Mouse (Mus musculus): ENCODE measurements at regions not wholly inside any gene's neighbourhood (a gene's known extent, or its start where the extent isn't known, plus 50 kb on each side); places are given as distances from the start of the nearest gene placed in this dataset.
"Not testable (repeated sequence)": the region's sequence is repeated elsewhere in the genome, so short reads cannot be mapped to it uniquely, and the experiment has no call there.

DNA sequence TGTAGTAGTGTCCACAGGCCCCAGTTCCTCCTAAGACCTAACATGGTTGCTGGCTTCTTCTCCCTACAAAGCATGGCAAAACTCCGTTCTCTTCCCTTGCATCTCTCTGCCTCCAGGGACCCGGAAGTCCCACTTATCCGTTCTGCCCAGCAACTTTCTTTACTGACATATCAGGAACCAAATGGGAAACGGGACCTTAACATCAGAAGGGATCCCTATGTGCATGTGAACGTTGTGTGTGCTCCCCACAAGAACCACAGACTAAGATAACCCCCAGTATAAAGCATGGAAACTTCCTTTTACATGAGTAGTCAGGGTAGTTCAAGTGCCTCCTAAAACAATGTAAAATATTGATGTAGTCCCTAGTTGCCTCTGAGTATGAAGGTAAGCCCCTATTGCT is 61.6 kb downstream of the Zxdb start:
- no peak for DNase-seq

DNA sequence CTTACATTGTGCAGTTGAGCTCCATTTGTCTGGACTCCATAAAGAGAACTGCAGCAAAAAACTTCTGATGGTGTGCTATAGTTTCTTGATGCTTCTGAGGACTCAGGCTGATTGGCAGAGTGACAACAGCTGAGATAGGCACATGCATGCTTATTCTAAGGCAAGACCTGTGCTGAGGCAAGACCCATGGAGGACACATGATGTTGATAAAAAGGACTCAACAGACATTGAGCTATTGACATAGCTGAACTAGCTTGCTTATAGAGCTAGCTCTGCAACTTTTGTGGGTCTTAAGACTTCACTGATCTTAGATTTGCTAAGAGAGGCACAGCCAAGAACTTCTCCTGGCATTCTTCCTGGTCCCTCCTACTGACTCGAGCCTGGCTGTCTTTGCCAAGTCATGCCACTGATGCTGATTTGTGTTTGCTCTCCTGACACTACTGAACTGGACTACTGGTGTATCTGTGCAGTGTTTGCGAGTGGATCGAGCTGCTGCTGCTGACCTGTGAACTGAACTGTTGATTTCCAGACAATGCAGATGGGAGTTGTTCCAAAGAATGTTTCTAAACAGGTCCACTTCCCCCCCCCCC is 64.1 kb downstream of the Zxdb start:
- no peak for DNase-seq

DNA sequence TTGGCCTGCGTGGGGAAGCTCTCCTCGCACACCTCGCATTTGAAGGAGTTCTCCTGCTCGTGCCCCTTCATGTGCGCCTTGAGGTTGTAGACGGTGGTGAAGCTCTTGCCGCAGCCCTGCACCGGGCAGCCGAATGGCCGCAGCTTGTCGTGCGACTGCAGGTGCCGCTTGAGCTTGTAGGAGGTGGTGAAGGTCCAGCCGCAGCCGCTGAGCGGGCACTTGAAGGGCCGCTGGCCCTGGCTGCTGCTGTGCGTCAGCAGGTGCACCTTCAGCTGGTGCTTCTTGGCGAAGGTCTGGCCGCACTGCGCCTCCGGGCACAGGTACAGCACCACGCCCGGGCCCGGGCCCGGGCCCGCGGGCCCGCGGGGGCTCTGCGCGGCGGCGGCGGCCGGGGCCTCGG is 72.5 kb downstream of the Zxdb start:
- DNase-seq: not testable (repeated sequence)

DNA sequence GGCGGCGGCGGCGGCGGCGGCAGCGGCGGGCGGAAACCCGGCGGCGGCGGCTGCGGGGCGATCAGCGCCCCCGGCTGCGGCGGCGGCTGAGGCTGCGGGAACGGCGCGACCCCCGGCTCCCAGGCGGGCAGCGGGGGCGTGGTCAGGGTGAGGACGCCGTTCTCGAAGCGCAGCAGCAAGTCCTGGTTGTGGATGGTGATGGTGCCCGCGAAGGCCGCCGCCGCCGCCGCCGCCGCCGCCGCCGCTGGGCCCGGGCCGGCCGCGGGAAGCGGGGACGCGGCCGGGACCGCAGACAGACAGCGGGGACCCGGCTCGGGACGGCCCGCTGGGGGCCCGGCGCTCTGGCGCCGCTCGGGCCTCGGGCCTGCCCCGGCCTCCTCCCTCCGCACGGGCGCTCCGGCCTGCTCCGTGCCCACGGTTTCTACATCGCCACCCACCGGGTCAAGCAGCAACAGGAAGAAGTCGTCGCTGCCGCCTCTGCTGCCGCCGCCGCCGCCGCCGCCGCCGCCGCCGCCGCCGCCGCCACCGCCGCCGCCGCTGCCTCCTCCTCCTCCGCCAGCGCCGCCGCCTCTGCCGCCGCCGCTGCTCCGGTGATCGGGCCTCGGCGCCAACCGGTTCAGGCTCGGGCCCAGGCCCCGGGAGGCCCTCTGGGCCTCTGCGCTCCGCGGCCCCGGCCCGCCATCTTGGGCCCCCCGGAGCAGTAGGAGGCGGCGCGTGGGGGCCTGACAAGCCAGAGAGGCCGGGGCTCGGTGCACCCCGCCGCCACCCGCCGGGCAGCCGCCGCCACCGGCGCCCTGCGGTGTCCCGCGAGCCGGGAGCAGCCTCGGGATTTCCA is 73.2 kb downstream of the Zxdb start:
- not testable (repeated sequence) for DNase-seq

DNA sequence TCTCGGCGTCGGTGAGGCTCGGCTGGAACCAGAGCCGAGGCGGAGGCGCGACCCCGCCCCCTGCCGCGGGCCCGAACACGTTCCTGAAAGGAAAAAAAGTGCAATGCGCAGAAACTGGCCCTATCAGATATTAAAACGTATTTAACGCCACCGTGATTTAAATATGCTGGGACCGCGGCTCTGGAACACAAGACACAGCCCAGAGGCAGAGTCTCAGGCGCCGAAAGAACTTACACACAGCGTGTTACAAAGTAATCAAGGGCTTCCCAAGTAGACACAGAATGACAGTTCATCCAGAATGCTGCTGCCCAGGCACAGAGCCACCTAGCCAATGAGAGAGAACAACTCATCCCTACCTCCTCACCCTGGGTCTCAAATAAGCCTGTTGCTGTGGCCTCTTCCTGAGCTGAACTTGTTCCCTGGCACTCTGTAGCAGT is 73.8 kb downstream of the Zxdb start:
- DNase-seq: not testable (repeated sequence)

DNA sequence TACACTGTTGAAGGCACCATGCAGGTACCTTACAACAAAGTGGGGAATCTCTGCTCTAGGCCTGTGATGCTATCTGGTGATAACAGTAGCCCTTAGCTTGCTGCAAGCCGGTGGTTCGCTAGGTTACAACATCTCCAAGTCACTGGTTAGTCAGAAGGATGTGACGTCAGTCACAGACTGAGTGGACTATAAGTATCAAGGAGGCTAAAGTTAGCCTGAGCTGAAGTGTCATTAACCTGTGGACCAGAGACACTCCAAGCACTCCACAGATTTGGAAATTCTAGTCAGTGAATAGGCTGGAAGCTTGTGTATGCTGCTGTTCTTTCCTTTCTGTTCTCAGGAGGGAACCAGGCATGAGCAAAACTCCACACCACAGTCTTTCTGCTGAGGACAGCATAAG is 88.4 kb downstream of the Zxdb start:
- not testable (repeated sequence) for DNase-seq

DNA sequence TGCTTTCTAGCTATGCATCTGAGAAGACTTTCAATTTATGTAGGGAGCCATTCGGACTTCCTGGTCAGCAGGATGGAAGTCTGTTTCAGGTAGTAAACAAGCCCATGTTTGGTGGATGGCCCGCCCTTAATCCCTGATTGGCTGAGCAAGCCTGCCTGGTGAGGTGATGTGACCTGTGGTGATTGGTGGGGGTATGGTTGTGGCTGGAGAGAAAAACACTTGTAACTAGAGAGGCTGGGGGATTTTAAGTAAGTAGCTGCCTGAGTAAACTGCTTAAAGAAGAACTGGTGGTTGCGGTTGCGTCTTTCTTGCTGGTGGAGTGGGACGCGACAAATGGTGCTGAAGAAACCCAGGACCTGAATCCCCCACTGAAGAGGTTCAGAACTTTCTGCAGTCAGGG is 103.2 kb downstream of the Zxdb start:
- peak; percentile 1 for DNase-seq

DNA sequence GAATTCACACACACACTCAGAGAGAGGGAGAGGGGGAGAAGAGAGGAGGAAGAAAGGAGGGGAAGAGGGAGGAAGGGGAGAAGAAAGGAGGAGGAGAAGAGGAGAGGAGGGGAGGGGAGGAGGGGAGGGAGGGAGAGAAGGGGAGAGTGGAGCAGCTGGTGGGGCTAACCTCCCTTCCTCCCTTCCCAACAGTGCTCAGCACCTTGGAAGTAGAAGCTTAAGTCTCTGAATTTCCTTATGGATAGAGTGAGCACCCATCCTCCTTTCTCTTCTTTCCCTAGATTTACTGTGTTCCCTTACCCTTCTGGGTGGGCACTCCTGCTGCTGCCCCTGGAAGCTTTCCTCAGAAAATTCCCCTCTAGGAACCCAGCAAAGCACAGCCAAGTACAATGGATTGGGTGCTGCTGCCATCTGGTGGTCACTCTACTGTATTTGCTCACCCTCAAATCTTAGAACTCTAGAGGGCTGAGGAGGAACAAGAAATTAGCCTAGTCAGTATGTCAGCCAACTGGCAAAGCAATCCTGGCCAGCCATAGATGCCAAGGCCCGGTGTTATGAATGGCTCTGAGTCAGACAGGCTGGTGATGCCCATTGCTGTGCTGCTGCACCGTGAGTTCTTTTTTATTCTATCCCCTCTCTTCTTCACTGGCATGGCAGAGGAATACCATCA is 119.9 kb downstream of the Zxdb start:
- not testable (repeated sequence) for DNase-seq

DNA sequence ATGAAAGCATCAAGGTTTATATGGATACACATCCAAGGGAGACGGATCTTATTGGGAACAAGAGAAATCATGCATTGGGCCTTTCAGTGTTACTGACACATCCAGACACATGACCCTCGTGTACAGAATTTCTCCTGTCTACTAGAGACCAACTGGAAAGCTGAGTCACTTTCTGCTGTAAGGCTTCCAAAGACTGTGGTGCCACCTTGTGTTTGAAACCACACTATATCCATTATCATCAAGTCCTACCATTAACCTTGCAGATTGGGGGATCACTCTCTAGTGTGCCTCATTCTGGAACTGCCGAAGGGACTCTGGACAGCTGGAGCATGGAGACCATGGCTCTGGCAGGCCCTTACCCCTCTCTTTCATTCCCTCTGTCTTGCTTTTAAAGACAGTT is 125.2 kb downstream of the Zxdb start:
- not testable (repeated sequence) for DNase-seq

DNA sequence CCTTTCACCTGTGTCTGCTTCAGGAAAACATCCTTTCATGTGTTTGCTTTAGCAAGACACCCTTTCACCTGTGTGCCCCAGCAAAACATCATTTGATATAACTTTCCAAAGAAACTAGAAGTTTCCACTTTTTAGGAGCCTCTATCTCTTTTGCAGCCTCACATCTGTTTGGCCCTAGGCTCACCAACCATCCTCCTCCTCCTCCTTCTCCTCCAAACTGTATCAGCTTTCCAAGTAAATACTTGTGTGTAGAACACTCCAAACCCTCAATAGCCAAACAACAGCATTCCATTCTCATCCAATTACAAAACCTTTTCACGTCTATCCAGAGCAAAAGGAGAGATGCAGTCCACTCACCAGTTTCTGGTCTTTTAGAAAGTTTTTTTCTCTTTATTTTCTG is 133.1 kb downstream of the Zxdb start:
- no peak for DNase-seq

DNA sequence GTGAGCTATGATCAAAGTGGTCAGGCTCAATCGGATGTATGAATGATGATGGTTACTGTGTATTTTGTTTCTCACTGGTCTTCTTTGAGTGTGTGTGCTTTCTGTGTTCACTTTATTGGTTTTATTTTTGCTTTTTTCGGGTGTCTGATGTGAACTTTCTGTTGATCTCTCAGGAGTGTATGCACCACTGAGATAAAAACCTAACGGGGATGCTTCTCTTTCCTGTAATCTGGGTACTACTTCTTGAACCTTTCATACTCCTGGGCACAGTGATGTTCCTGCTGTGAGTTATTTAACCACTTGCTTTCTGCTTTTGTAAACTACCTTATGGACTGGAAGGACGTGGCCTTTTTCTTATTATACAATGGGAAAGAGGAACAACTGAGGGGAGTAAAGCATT is 133.6 kb downstream of the Zxdb start:
- DNase-seq: no peak

DNA sequence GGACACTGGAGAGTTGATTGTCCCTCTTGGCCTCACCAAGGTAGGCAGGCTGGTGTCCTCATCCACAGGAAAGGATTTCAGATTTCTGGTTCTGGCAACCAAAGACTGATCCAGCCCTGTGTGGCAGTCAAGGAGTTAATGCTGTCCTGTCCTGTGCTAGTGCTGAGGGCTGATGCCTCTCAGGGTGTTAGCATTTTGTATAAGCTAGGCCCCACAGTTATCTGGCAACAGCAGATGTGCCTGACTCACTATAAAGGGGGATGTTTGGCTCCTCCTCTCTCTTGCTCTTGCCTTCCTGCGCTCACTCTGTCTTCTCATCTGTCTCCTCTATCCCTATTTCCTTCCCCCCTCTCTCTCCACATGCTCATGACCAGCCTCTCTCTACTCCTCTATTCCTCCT is 138.8 kb downstream of the Zxdb start:
- DNase-seq: no peak

DNA sequence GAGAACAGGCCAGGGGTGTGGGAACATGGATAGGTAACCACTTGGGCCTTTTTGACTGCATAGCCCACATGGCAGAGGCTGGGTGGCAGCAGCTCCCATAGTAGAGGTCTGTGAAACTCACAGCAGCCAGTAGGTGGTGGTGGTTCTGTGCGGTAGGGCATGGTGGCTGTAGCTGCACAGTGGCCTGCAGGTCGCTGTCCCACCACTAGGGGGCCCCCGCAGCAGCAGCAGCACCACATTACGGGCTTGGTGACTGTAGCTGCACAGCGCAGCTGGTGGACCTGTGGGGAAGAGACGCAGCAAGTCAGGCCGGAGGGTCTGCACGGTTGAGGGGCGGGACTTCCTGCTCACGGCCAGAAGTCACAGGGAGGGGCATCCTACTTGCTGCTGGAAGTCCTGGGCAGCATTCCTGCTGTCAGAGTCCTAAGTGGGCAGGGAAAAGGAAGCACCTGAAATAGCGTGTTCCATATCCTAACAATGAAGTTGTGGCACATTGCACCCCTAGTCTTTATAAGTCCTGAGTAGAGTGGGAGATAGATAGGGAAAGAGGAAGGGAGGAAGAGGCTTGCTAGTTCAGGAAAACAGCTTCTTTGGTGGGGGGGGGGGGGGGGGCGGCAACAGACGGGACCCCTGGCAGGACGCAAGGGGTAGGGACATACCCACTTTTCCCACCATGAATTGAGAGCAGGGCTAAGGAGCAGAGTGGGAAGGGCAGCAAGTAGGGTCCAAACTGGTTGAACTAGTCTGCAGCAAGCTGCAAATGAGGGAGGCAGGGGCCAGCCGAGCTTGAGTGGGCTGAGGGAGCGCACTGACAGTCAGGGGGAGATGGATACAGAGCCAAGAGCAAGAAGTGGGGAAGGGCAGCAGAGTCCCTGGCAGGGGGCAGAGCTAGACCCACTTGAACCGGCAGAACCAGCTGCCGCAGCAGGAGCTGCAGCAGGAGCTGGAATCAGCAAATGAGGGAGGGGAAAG is 141.4 kb downstream of the Zxdb start:
- DNase-seq: peak; percentile 93

DNA sequence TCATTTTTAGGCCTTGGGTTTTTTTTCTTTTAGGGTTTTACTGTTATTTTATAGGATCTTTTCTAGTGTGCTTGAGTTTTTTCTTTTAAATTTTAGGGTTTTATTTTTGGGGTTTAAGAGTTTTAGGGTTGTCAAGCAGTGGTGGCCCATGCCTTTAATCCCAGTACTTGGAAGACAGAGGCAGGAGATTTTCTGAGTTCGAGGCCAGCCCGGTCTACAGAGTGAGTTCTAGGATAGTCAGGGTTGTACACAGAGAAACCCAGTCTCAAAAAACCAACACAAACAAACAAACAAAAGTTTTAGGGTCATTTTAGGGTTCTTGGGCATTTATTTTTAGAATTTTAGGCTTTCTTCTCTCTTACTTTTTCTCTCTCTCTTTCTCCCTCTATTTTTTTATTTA is 142.9 kb downstream of the Spin4 start:
- not testable (repeated sequence) for DNase-seq

Data from thymus, postnatal 25 days (tissue).